Mouse (Mus musculus): ENCODE measurements at regions not wholly inside any gene's neighbourhood (a gene's known extent, or its start where the extent isn't known, plus 50 kb on each side); places are given as distances from the start of the nearest gene placed in this dataset.

DNA sequence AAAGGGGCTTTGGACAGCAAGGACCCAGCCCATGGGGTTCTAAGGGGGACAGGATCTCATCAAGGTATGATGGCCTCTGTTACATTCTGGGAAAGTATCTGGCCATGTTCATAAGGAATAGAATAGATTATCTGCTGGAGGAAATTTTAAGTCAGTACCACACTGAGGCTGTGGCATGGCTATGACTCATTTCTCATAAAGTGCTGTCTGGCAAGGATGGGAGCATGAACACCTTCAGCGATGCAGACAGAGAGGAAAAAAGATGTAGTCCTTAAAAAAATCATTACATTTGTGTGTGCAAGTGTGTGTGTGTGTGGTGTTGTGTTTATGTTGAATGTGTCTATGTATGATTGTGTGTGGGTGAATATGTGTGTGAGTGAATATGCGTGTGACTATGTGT lies 136.4 kb downstream of the Tmem121 start:
- TF ChIP-seq CTCF (IDR thresholded peaks at IDR 0.05; ENCODE audit: extremely low read depth, insufficient read depth, low read length) (no peak), POLR2A (IDR thresholded peaks at IDR 0.05; ENCODE audit: extremely low read depth, insufficient read depth, low read length) (no peak)
